Mouse (Mus musculus) kidney, adult 2 months (tissue): ENCODE results near the gene Cinp.

ENCODE experiments used
- CTCF ChIP-seq: fragments of 200-500 bp; conservative IDR thresholded peaks from 2 replicates; pipeline ENCODE4 v1.5.1; 2011; ENCODE audit warnings: low read depth, mild to moderate bottlenecking, control low read depth, low read length, moderate library complexity, mixed read lengths; ENCODE audit not compliant: insufficient read depth, insufficient read length
- POLR2A ChIP-seq: fragments of 200-500 bp; IDR thresholded peaks from one replicate; pipeline ENCODE4 v1.6.1; 2011; ENCODE audit warnings: low read depth, low read length, control low read depth

- TF ChIP-seq POLR2A, result no peak
- TF ChIP-seq CTCF, result no peak
These were observed 44.5 kb downstream of the Cinp start for GRCm38 (mm10) chr12:110844227-110845130.
